Comparison of ENCODE assay signal across 8 mouse cellular contexts in the genomic region with DNA sequence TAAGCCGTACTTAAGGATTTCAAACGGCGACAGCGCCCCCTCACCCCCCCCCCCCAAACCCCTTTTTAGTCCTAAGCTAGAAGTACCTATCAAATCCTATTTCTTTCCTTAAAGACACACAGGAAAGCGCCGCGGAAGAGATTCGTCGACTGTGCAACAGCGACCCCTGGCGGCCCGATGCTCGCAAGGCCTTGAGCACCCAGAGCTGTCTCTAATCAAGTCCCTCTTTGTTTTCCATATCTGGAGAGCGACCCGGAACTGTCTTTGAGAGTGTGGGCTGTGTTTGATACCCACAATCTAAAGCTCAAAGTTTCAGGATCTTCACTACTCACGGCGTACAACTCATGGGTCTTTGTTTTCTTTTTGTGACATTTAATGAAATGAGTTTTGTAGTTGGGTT.
A peak's percentile ranks its signal among the peaks of the same experiment; 100 is the strongest.
DNase-seq lines count a peak whose midpoint lies in the region; ATAC-seq and TF ChIP-seq lines count a peak whose summit lies in the region.

No protein-coding gene starts in this region.

- WGBS in heart, embryonic 12.5 days, result under 1% methylated on average over 17 of the region's 17 CpGs
- WGBS in kidney, postnatal 0 days, result under 1% methylated on average over 17 of the region's 17 CpGs
- WGBS in liver, embryonic 11.5 days, result under 1% methylated on average over 17 of the region's 17 CpGs
- under 1% methylated on average over 17 of the region's 17 CpGs for WGBS in stomach, embryonic 14.5 days

- peaks cover 5% of the 10 kb centered on the region for H3K4me1 ChIP-seq in erythroblast, embryonic 14.5 days (ENCODE audit: control insufficient read depth)
- no peaks in the 10 kb centered on the region for H3K4me1 ChIP-seq in heart, embryonic 12.5 days (replicated peaks)
- H3K4me1 ChIP-seq in kidney, postnatal 0 days (replicated peaks; ENCODE audit: insufficient read depth, low read length), result no peaks in the 10 kb centered on the region
- H3K4me1 ChIP-seq in liver, embryonic 11.5 days (replicated peaks; ENCODE audit: control insufficient read depth, insufficient read depth, low read length), result no peaks in the 10 kb centered on the region
- H3K4me1 ChIP-seq in stomach, embryonic 14.5 days (ENCODE audit: control insufficient read depth, insufficient read depth, low read length), result 0 out of 2 replicates have a peak, but pooled peaks cover 4% of the 10 kb centered on the region

- H3K9ac ChIP-seq in heart, embryonic 12.5 days, result peak overlapping the region; percentile 60
- peak overlapping the region; percentile 63 for H3K9ac ChIP-seq in kidney, postnatal 0 days (ENCODE audit: low read depth, low read length)
- peak overlapping the region; percentile 61 for H3K9ac ChIP-seq in liver, embryonic 11.5 days (ENCODE audit: low read depth, low read length)
- peak overlapping the region; percentile 59; the same call in 1 of the 2 replicates for H3K9ac ChIP-seq in stomach, embryonic 14.5 days (replicated peaks; ENCODE audit: low read depth, low read length)

- no peaks in the 10 kb centered on the region for H3K9me3 ChIP-seq in erythroblast, embryonic 14.5 days (ENCODE audit: control insufficient read depth, low read length)
- no peaks in the 10 kb centered on the region for H3K9me3 ChIP-seq in heart, embryonic 12.5 days (replicated peaks)
- no peaks in the 10 kb centered on the region for H3K9me3 ChIP-seq in kidney, postnatal 0 days (replicated peaks; ENCODE audit: low read length)
- H3K9me3 ChIP-seq in liver, embryonic 11.5 days (ENCODE audit: control insufficient read depth, low read length), result no peaks in the 10 kb centered on the region
- no peaks in the 10 kb centered on the region for H3K9me3 ChIP-seq in stomach, embryonic 14.5 days (ENCODE audit: control insufficient read depth, low read depth, low read length)

- ATAC-seq in heart, embryonic 12.5 days (ENCODE audit: insufficient number of reproducible peaks, low FRiP score), result peak; percentile 91
- peak; percentile 93 for ATAC-seq in kidney, postnatal 0 days (replicated peaks; ENCODE audit: low FRiP score, low read depth)
- ATAC-seq in liver, embryonic 11.5 days (replicated peaks; ENCODE audit: low FRiP score), result peak; percentile 91
- peak; percentile 87 for ATAC-seq in stomach, embryonic 14.5 days (ENCODE audit: insufficient number of reproducible peaks, insufficient read depth, low FRiP score, low read depth)

- TF ChIP-seq POLR2A in brain, embryonic 14.5 days (IDR thresholded peaks at IDR 0.05; ENCODE audit: borderline replicate concordance, extremely low read depth, insufficient read depth, insufficient read length, poor library complexity, severe bottlenecking), result no peak

- peak; percentile 94 for DNase-seq in B cell, adult 2 months
- DNase-seq in brain, embryonic 14.5 days (ENCODE audit: low read depth), result peak; percentile 99
- peak; percentile 98 for DNase-seq in kidney, postnatal 0 days (ENCODE audit: low spot score)
- DNase-seq in liver, embryonic 11.5 days (ENCODE audit: low spot score), result peak; percentile 89
- peak; percentile 95 for DNase-seq in naive thymus-derived CD4-positive, alpha-beta T cell, adult 2 months (ENCODE audit: low read depth)

- H3K36me3 ChIP-seq in erythroblast, embryonic 14.5 days (ENCODE audit: control insufficient read depth), result no peaks in the 10 kb centered on the region
- H3K36me3 ChIP-seq in heart, embryonic 12.5 days, result no peaks in the 10 kb centered on the region
- H3K36me3 ChIP-seq in kidney, postnatal 0 days (ENCODE audit: insufficient read depth, low read length), result no peaks in the 10 kb centered on the region
- H3K36me3 ChIP-seq in liver, embryonic 11.5 days (ENCODE audit: control insufficient read depth, insufficient read depth, low read length), result no peaks in the 10 kb centered on the region
- H3K36me3 ChIP-seq in stomach, embryonic 14.5 days (ENCODE audit: control insufficient read depth, insufficient read depth, low read length), result no peaks in the 10 kb centered on the region

- H3K27me3 ChIP-seq in erythroblast, embryonic 14.5 days (ENCODE audit: control insufficient read depth), result no peaks in the 10 kb centered on the region
- H3K27me3 ChIP-seq in heart, embryonic 12.5 days (replicated peaks), result no peaks in the 10 kb centered on the region
- no peaks in the 10 kb centered on the region for H3K27me3 ChIP-seq in kidney, postnatal 0 days (ENCODE audit: insufficient read depth, low read length)
- no peaks in the 10 kb centered on the region for H3K27me3 ChIP-seq in liver, embryonic 11.5 days (replicated peaks; ENCODE audit: control insufficient read depth, insufficient read depth, low read length)
- H3K27me3 ChIP-seq in stomach, embryonic 14.5 days (ENCODE audit: control insufficient read depth, insufficient read depth, low read length), result no peaks in the 10 kb centered on the region

- peak; percentile 98 for TF ChIP-seq CTCF in brain, embryonic 14.5 days (IDR thresholded peaks at IDR 0.05; ENCODE audit: borderline replicate concordance, extremely low read depth, insufficient read depth, insufficient read length)
- peak; percentile 96 for TF ChIP-seq CTCF in kidney, postnatal 0 days (IDR thresholded peaks at IDR 0.05; ENCODE audit: low read depth)

- H3K27ac ChIP-seq in heart, embryonic 12.5 days (ENCODE audit: poor library complexity, severe bottlenecking), result peak overlapping the region; percentile 88
- H3K27ac ChIP-seq in kidney, postnatal 0 days, result peak overlapping the region; percentile 96
- peak overlapping the region; percentile 53 for H3K27ac ChIP-seq in liver, embryonic 11.5 days (ENCODE audit: low read depth, low read length)
- peak overlapping the region; percentile 96 for H3K27ac ChIP-seq in stomach, embryonic 14.5 days (ENCODE audit: low read length)

- peak overlapping the region; percentile 66 for H3K4me2 ChIP-seq in heart, embryonic 12.5 days
- peak overlapping the region; percentile 86 for H3K4me2 ChIP-seq in kidney, postnatal 0 days (ENCODE audit: low read length)
- H3K4me2 ChIP-seq in liver, embryonic 11.5 days, result peak overlapping the region; percentile 76
- H3K4me2 ChIP-seq in stomach, embryonic 14.5 days (replicated peaks; ENCODE audit: low read depth, low read length), result peak overlapping the region; percentile 58

- H3K4me3 ChIP-seq in erythroblast, embryonic 14.5 days (replicated peaks), result peak overlapping the region; percentile 48
- H3K4me3 ChIP-seq in heart, embryonic 12.5 days, result peak overlapping the region; percentile 49
- peak overlapping the region; percentile 50 for H3K4me3 ChIP-seq in kidney, postnatal 0 days (replicated peaks; ENCODE audit: low read depth, low read length)
- peak overlapping the region; percentile 52 for H3K4me3 ChIP-seq in liver, embryonic 11.5 days (ENCODE audit: low read depth, low read length)
- H3K4me3 ChIP-seq in stomach, embryonic 14.5 days (ENCODE audit: low read depth, low read length), result peak overlapping the region; percentile 36

Comparison
In these comparisons a context has a peak if more than half of its experiments do, and no peak if none do; other contexts are left out.
1. Peak in every context shown above with its lines: DNase-seq, ATAC-seq, H3K4me3 ChIP-seq and H3K27ac ChIP-seq.